Comparison of ENCODE assay signal across 15 mouse cellular contexts in the genomic region with DNA sequence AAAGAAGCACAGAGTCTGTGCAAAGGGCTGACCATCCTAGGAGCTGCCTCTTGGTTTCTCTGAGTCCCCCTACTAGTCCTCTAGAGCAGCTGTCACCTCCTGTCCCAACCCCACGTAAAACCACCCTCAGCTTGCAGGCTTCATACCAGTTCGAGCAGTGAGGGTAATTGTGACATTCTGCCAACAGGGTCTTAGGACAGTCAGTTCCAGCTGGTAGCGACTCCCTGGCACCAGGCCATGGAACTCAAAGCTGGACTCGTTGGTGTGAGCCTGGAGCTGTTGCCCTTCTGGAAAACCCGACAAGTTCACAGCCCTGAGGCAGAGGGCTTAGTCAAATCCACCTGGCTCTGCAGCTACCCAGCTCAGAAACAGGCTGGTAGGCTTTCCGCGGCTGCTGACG. TPM values are rescaled to one million over a fixed set of nuclear protein-coding genes. Genes with fewer than 3 reads are reported as not detected.
A peak's percentile ranks its signal among the peaks of the same experiment; 100 is the strongest.
DNase-seq lines count a peak whose midpoint lies in the region; ATAC-seq and TF ChIP-seq lines count a peak whose summit lies in the region.
"Had no signal": no experiment of that assay in that cellular context is flagged by ENCODE, and none has a peak within 500 bp of the region (broad histone marks: within the 10 kb centered on the region; RNA-seq: fewer than 3 reads in every experiment).

No protein-coding gene starts in this region.

- TF ChIP-seq CTCF in kidney, adult 2 months (conservative IDR thresholded peaks at IDR 0.05; ENCODE audit: insufficient read depth, insufficient read length, low read depth, low read length), result no peak

- no peak for TF ChIP-seq POLR2A in kidney, adult 2 months (IDR thresholded peaks at IDR 0.05; ENCODE audit: low read depth, low read length)

- ATAC-seq in kidney, embryonic 14.5 days (ENCODE audit: low FRiP score, low TSS enrichment), result no peak

- no peaks in the 10 kb centered on the region for H3K27me3 ChIP-seq in kidney, adult 2 months (replicated peaks; ENCODE audit: control insufficient read depth, insufficient read depth, low read length)
- H3K27me3 ChIP-seq in kidney, embryonic 14.5 days (ENCODE audit: control insufficient read depth, insufficient read depth, low read length), result 0 out of 2 replicates have a peak, but pooled peaks cover 3% of the 10 kb centered on the region
- H3K27me3 ChIP-seq: megakaryocyte, embryonic 14.5 days had no signal

- no peak overlapping the region for H3K9ac ChIP-seq in kidney, embryonic 14.5 days (ENCODE audit: low read depth, low read length)

- no peak overlapping the region for H3K4me2 ChIP-seq in kidney, embryonic 14.5 days (replicated peaks; ENCODE audit: low read depth, low read length)

- H3K4me3 ChIP-seq in kidney, adult 2 months (ENCODE audit: insufficient read depth, low read depth, low read length), result no peak overlapping the region
- H3K4me3 ChIP-seq in kidney, embryonic 14.5 days (ENCODE audit: low read length), result no peak overlapping the region
- H3K4me3 ChIP-seq: megakaryocyte, embryonic 14.5 days had no signal

- 40% methylated on average over 8 of the region's 8 CpGs for WGBS in kidney, adult 2 months
- 68% methylated on average over 8 of the region's 8 CpGs for WGBS in kidney, embryonic 14.5 days

- no peaks in the 10 kb centered on the region for H3K9me3 ChIP-seq in kidney, embryonic 14.5 days (ENCODE audit: control insufficient read depth, low read length)
- H3K9me3 ChIP-seq: G1E; megakaryocyte, embryonic 14.5 days had no signal

- H3K27ac ChIP-seq in kidney, adult 2 months (ENCODE audit: insufficient read depth, low read depth, low read length), result no peak overlapping the region
- no peak overlapping the region for H3K27ac ChIP-seq in kidney, embryonic 14.5 days (ENCODE audit: low read depth, low read length)

- no peaks in the 10 kb centered on the region for H3K4me1 ChIP-seq in kidney, adult 2 months (ENCODE audit: control insufficient read depth, insufficient read depth, low read length)
- peaks cover 15% of the 10 kb centered on the region; the same call in 1 of the 2 replicates for H3K4me1 ChIP-seq in kidney, embryonic 14.5 days (ENCODE audit: control insufficient read depth, insufficient read depth, low read length)

- peak; percentile 61 for DNase-seq in adrenal gland, postnatal 14 days
- DNase-seq in adrenal gland, adult 18-20 months (ENCODE audit: low spot score in 2 of 2), result no peak
- peak; percentile 38 for DNase-seq in kidney, adult 2 months
- peak; percentile 36 for DNase-seq in MN1 (ENCODE audit: low spot score)
- peak; percentile 69 for DNase-seq in kidney, postnatal 14 days
- DNase-seq in urinary bladder, postnatal 4 days (ENCODE audit: low spot score in 2 of 2), result no peak
- DNase-seq in heart, adult 9 months (ENCODE audit: low spot score in 2 of 2), result no peak
- DNase-seq: gastrocnemius, postnatal 25 days; layer of hippocampus, adult 9-11 months; thymus, postnatal 14 days had no signal

- no peaks in the 10 kb centered on the region for H3K36me3 ChIP-seq in kidney, adult 2 months (ENCODE audit: control insufficient read depth, insufficient read depth, low read length)
- no peaks in the 10 kb centered on the region for H3K36me3 ChIP-seq in kidney, embryonic 14.5 days (ENCODE audit: control insufficient read depth, insufficient read depth, low read length)

RNA-seq across cellular contexts. Expression of gene Ptpn7, which starts 6.5 kb away (rescaled TPM):
- 1.1 and 3.9 TPM in 2 replicates for total RNA-seq in adrenal gland, postnatal 14 days (2021)
- 1 to 10 TPM in 1 of 2 experiments, under 1 TPM in 1; 0.96 to 1.2 TPM for total RNA-seq in adrenal gland, adult 18-20 months (2021)
- polyA plus RNA-seq in kidney, adult 2 months (2012; rRNA removed), result 0.73 and 2.5 TPM in 2 replicates
- polyA plus RNA-seq in kidney, embryonic 14.5 days (2014; fragmentation: Nextera tagmentation; extraction: Ambion mirVana), result 0.66 and 0.83 TPM in 2 replicates

RNA-seq across cellular contexts. Expression of gene Arl8a, which starts 20.6 kb away (rescaled TPM):
- total RNA-seq in adrenal gland, postnatal 14 days (2021), result 41.9 and 57.3 TPM in 2 replicates
- 10 to 100 TPM; 54.1 to 54.7 TPM for total RNA-seq in adrenal gland, adult 18-20 months (2021)
- polyA plus RNA-seq in kidney, adult 2 months (2012; rRNA removed), result 95.2 and 107 TPM in 2 replicates
- 32.0 and 44.5 TPM in 2 replicates for polyA plus RNA-seq in kidney, embryonic 14.5 days (2014; fragmentation: Nextera tagmentation; extraction: Ambion mirVana)

RNA-seq across cellular contexts. Expression of gene Lgr6, which starts 20.9 kb away (rescaled TPM):
- 15.1 and 22.0 TPM in 2 replicates for total RNA-seq in adrenal gland, postnatal 14 days (2021)
- 1 to 10 TPM; 2.1 to 5.2 TPM for total RNA-seq in adrenal gland, adult 18-20 months (2021)
- 0.42 and 0.75 TPM in 2 replicates for polyA plus RNA-seq in kidney, adult 2 months (2012; rRNA removed)
- 0.66 and 0.81 TPM in 2 replicates for polyA plus RNA-seq in kidney, embryonic 14.5 days (2014; fragmentation: Nextera tagmentation; extraction: Ambion mirVana)
- total RNA-seq: neutrophil, adult 5-6 weeks had no signal
- polyA plus RNA-seq: liver, adult 2 months had no signal

RNA-seq across cellular contexts. Expression of gene Gpr37l1, which starts 41.5 kb away (rescaled TPM):
- 1.8 and 2.4 TPM in 2 replicates for total RNA-seq in adrenal gland, postnatal 14 days (2021)
- 1 to 10 TPM in 1 of 2 experiments, under 1 TPM in 1; 0.86 to 1.6 TPM for total RNA-seq in adrenal gland, adult 18-20 months (2021)
- polyA plus RNA-seq in kidney, adult 2 months (2012; rRNA removed), result 0.75 and 0.98 TPM in 2 replicates
- not detected in 2 replicates for polyA plus RNA-seq in kidney, embryonic 14.5 days (2014; fragmentation: Nextera tagmentation; extraction: Ambion mirVana)
- total RNA-seq: liver, adult 2 months; neutrophil, adult 5-6 weeks had no signal
- polyA plus RNA-seq: G1E; liver, adult 2 months had no signal

Comparison
In these comparisons a context has a peak if more than half of its experiments do, and no peak if none do; other contexts are left out.
1. DNase-seq: peak in adrenal gland, postnatal 14 days (single experiment), kidney, adult 2 months (single experiment), MN1 (single experiment) and kidney, postnatal 14 days (single experiment); none in adrenal gland, adult 18-20 months (0 of 2), urinary bladder, postnatal 4 days (0 of 2) and heart, adult 9 months (0 of 2).